Mouse (Mus musculus): ENCODE results near the gene Fgd2. TPM values are rescaled to one million over a fixed set of nuclear protein-coding genes. Genes with fewer than 3 reads are reported as not detected.

Fgd2 gene
- polyA plus RNA-seq, 1 experiment: 2.1 TPM

DNA sequence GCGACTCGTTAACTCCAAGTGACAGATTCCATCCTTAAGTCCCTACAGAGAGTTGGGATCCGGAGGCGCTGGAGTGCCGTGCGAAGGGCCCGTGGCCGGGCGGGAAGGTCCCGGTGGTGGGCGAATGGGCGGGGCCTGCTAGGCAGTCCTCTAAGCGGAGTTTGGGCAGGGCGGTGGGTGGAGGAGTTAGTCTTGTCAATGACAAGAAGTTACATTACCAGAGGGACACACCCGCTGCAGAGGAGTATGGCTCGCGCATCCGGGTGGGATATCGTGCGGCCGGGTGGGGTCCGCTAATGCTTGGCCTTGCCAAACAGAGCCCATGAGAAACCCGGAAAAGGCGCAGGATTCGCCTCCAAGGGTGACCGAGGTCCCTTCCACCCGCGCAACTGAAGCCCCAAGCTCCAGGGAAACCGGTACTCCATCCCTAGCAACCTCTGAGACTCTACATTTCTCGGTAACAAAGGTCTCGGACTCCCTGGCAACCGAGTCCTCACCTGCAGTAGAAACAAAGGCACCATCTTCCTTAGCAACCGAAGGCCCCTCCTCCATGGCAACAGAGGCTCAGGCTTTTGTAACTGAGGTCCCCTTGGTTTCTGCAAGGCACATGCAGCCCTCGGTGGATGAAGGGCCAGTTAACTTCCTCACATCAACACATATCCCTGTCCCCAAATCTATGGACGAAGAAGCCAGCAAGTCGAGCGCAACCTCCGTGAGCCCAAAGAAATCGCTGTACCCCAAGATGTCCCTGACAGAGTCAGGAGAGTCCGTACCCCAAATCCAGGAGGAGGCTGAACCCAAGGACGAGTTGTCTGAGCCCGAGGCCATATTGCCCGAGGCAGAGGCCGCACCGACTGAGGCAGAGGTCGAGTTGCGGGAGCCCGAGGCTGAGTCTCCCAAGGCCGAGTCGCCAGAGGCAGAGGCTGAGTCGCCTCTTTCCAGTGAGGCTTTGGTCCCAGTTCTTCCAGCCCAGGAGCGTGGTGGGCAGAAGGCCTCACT is 33.9 kb upstream of the Fgd2 start:
- peak overlapping the region; percentile 23 for H3K4me3 ChIP-seq (ENCODE audit: insufficient read depth, low read depth, low read length)
- H3K4me1 ChIP-seq (ENCODE audit: control insufficient read depth, insufficient read depth, insufficient read length, low read length): no peaks in the 10 kb centered on the region
- no peak overlapping the region for H3K27ac ChIP-seq (replicated peaks; ENCODE audit: low read depth, low read length)

DNA sequence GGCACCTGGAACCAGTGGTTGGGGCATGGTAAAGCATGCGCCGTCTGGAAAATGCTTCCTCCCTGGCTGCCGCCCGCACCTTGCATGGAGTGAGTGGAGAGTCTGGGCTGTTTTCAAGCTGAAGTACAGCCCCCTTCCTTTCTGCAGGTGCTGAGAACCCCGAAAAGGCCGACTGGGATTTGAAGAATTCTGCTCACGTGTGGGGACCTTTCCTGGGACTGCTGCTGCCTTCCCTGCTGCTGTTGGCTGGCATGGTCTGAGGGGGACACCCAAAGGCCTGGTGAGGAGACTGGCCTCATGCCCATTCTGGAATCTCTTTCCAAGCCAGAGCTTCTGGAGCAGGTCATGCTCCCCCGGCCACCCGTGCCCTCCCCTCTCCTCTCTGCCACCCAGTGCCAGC is 33.0 kb upstream of the Fgd2 start:
- no peaks in the 10 kb centered on the region for H3K4me1 ChIP-seq (ENCODE audit: control insufficient read depth, insufficient read depth, insufficient read length, low read length)
- H3K27ac ChIP-seq (replicated peaks; ENCODE audit: low read depth, low read length): no peak overlapping the region
- H3K4me3 ChIP-seq (ENCODE audit: insufficient read depth, low read depth, low read length): no peak overlapping the region

DNA sequence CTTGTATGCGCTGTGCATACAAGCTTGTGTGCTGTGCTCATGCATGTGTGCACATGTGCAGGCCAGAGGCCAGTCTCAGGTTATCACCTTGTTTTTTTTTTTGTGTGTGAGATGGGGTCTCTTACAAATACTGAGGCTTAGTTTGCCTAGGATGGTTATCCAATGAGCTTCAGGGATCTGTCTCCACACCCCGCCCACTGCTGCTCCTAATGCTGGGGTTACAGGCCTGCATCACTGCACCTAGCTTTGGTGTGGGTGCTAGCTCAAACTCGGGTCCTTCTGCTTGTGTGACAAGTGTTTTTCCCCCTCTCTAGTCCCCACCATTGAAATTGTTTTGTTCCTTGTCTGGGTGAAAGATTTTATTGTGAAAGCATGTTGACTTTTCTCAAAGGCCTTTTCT is 30.5 kb upstream of the Fgd2 start:
- no peak overlapping the region for H3K4me3 ChIP-seq (ENCODE audit: insufficient read depth, low read depth, low read length)
- no peaks in the 10 kb centered on the region for H3K4me1 ChIP-seq (ENCODE audit: control insufficient read depth, insufficient read depth, insufficient read length, low read length)
- H3K27ac ChIP-seq (replicated peaks; ENCODE audit: low read depth, low read length): no peak overlapping the region

DNA sequence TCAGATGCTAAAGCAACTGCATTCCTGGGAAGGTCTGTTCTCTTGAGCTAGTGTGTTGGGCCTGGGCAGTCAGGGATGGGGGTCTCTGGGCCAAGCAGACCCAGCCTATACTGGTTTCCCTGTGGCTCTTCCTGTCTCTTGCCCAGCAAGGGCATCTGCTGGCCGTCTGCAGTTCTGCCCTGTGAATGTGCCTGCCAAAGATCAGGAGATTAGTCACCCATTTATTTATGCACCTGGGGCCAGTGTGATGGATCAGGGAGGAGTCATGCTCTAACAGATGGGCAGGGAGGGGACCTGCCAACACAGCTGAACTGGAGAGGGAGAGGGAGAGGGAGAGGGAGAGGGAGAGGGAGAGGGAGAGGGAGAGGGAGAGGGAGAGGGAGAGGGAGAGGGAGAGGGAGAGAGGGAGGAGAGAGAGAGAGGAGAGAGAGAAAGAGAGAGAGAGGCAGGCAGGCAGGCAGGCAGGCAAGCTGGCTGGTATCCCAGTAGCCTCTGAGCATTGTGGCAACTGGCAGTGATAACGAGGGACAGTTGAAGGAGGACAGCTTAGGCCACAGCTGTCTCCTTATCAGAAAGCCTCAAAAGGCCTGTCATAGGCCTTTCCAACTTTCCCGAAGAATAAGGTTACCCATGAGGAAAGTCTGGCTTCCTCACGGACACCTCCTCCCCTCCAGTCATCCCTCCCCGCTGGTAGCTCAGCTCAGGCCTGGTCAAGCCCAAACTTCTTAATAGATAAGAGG is 29.9 kb upstream of the Fgd2 start:
- H3K27ac ChIP-seq (replicated peaks; ENCODE audit: low read depth, low read length): no peak overlapping the region
- no peaks in the 10 kb centered on the region for H3K4me1 ChIP-seq (ENCODE audit: control insufficient read depth, insufficient read depth, insufficient read length, low read length)
- H3K4me3 ChIP-seq (ENCODE audit: insufficient read depth, low read depth, low read length): no peak overlapping the region

DNA sequence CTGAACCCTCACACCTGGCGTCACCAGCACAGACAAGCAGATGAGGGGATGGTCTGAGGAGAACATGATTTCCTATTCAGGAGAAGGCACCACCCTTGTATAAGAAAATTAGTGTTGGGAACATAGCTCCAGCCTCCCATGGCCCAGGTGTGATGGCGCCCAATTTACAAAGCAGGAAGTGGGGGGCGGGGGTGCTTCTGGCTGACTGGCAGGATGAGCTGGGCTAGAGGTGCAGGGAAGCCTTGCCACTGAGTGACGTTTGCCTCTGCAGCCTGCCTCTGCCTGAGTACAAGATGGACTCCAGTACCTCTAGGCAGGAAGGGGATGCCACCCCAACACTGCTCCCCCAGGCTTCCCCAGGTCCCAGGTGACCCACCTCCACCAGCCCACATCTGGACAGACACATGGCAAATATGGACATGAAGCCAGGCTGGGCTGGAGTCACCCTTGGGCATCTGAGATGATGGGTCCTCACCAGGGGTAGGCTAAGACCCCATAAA is 28.5 kb upstream of the Fgd2 start:
- Histone ChIP-seq H3K4me1 (ENCODE audit: control insufficient read depth, insufficient read depth, insufficient read length, low read length) (peaks cover 4% of the 10 kb centered on the region), H3K27ac (replicated peaks; ENCODE audit: low read depth, low read length) (no peak overlapping the region), H3K4me3 (ENCODE audit: insufficient read depth, low read depth, low read length) (no peak overlapping the region)

DNA sequence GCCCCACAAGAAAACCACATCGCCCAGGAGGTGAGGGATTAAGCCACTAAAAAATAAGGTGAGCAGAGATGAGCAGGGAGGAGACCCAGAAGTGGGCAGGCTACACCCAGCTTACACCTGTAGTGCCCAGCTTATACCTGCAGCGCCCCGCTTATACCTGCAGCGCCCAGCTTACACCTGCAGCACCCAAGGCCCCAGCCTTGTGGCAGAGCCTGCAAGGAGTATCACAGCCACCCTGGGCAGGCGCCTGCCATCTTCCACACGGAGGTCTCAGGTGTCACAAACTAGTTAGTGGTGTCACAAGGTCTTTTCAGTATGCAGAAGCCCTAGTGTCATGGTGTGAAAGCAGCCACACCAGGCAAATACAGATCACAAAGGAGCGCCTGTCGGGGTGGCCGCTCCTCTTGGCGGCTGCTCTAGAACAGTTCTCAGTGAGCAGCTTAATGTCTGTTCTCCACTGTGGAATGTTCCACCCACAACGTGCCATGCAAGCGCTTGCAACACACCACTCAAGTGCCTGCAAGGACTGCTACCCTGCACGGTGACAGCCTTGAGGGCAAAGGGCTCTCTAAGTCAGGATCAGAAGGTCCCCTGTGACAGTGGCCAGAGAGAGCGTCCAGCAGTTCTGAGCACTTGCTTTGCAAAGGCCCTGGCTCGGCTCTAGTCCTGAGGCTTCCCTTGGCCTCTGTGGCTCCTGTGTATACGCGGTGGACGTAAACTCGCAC is 24.3 kb upstream of the Fgd2 start:
- H3K4me1 ChIP-seq (ENCODE audit: control insufficient read depth, insufficient read depth, insufficient read length, low read length): peaks cover 36% of the 10 kb centered on the region
- H3K27ac ChIP-seq (replicated peaks; ENCODE audit: low read depth, low read length): no peak overlapping the region
- no peak overlapping the region for H3K4me3 ChIP-seq (ENCODE audit: insufficient read depth, low read depth, low read length)

DNA sequence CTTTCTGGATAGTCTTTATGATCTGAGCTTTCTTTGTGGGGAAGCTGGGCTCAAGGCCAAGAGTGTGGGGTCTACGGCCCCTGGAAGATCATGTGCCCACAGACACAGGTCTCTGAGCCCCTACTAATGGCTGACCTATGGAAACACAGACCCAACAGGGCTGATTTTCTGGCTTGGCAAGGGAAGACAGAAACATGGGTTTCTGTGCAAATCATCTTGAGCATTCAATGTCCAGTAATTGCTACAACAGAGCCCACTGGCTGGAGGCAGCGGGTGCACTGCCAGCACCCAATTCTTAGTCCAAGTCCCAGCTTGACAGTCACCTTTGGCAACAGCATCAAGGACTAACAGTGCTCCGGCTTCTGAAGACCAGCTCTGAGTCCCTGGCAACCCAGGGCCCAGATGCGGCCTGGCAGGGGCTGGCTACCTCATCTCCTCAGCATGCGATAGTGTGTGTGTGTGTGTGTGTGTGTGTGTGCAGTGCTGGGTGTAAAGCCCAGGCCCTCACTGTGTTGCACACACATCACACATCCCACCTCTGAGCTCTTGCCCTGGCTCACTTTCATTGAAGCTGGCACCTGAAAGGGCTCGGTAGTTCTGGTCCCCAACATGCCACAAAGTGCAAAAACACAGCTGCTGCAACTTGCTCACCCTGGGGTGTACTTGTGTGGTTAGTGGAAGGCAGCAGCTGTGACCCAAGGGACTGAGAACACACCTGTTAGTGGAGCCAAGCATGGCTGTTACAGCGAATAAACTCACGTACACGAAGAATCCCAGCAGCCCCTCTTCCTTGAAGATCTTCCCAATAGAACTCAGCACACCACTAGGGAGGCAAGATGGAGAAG is 22.5 kb upstream of the Fgd2 start:
- H3K4me3 ChIP-seq (ENCODE audit: insufficient read depth, low read depth, low read length): no peak overlapping the region
- peaks cover 50% of the 10 kb centered on the region for H3K4me1 ChIP-seq (ENCODE audit: control insufficient read depth, insufficient read depth, insufficient read length, low read length)
- peak overlapping the region; percentile 45 for H3K27ac ChIP-seq (replicated peaks; ENCODE audit: low read depth, low read length)

DNA sequence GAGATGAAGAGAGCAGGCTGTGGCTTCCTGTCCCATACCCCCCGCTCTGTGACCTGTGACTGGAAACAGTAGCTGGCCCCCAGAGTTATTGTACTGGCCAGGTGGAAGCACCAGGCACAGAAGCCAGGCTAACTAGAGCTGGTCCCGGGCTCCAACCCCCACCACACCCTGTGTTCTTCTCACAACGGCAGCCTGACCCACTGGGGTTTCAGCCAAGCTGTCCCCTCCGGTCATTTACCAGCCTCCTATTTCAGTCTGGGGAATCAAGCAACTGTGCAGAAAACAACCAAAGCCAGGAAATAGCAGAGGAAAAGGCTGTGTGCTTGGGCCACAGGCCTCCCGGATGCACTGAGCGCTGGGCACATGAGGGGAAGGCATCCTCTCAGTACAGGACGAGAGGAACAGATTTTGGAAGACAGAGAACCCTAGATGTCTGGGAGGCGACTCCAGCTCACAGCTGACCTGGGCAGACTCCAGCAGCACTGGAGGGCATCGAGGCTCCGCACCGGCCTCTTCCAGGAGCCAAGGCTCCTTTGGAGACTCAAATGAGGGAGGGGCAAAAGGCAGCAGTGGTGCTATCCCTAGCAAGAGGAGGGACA is 21.4 kb upstream of the Fgd2 start:
- peak overlapping the region; percentile 45 for H3K27ac ChIP-seq (replicated peaks; ENCODE audit: low read depth, low read length)
- peaks cover 50% of the 10 kb centered on the region for H3K4me1 ChIP-seq (ENCODE audit: control insufficient read depth, insufficient read depth, insufficient read length, low read length)
- no peak overlapping the region for H3K4me3 ChIP-seq (ENCODE audit: insufficient read depth, low read depth, low read length)

DNA sequence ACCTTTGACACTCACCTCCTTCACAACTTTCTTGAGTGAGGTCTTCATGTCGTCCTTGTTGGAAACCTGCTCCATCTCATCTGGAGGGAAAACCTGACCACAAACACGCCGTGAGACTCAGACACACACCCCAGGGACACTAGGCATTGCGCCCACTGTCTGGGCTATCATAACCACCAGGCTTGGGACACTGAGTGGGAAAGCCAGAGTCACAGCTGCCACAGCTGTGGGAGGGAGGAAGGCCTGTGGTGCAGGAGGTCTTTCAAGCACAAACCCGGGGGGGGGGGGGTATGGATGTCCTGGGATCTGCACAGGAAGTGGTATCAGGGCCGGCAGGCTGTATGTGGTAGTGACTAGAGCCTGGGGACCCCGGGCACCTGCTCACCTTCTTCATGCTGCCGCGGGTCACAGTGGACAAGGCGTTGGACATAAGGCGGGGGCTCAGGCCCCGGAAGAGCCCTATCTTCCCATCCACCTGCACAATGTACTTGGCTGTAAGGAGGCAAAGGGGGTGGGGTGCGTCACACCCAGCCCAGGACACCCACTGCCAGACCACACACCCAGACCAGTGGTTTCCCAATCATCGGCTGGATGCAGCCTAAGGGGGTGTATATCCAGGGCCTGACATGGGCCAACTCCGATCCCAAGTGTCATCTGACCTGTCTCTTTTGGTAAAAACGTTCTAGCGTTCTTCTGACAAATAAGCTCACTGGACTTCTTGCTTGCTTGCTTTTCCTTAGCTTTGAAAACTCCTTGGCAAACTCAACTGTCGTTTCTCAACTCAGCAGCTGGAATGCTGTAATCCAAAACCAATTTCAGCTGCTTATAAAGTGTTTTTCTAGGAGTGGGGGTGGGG is 20.1 kb upstream of the Fgd2 start:
- peak overlapping the region; percentile 36 for H3K27ac ChIP-seq (replicated peaks; ENCODE audit: low read depth, low read length)

DNA sequence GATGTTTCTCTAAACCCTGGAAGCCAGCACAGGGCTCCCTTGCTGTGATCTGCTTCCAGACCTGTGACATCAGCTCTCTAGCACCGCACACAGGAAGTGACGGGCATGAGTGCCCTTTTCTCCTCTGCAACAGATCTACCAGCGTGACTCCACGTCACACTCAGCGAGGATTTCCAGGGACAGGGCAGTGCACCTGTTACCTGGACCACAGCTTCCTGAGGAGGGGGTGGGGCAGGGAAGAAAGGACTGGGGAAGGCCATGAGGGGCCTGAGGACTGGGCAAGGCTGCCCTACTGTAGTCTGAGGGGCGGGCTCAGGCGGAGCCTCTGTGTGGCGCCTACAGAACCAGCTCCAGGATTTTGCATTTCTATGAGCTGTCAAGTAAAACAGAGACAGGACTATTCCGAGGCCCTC is 19.1 kb upstream of the Fgd2 start:
- peaks cover 57% of the 10 kb centered on the region for H3K4me1 ChIP-seq (ENCODE audit: control insufficient read depth, insufficient read depth, insufficient read length, low read length)
- peak overlapping the region; percentile 60 for H3K27ac ChIP-seq (replicated peaks; ENCODE audit: low read depth, low read length)
- no peak overlapping the region for H3K4me3 ChIP-seq (ENCODE audit: insufficient read depth, low read depth, low read length)

More for the DNA sequence above, 20.1 kb upstream of the Fgd2 start:
- peaks cover 51% of the 10 kb centered on the region for H3K4me1 ChIP-seq (ENCODE audit: control insufficient read depth, insufficient read depth, insufficient read length, low read length)
- H3K4me3 ChIP-seq (ENCODE audit: insufficient read depth, low read depth, low read length): no peak overlapping the region

DNA sequence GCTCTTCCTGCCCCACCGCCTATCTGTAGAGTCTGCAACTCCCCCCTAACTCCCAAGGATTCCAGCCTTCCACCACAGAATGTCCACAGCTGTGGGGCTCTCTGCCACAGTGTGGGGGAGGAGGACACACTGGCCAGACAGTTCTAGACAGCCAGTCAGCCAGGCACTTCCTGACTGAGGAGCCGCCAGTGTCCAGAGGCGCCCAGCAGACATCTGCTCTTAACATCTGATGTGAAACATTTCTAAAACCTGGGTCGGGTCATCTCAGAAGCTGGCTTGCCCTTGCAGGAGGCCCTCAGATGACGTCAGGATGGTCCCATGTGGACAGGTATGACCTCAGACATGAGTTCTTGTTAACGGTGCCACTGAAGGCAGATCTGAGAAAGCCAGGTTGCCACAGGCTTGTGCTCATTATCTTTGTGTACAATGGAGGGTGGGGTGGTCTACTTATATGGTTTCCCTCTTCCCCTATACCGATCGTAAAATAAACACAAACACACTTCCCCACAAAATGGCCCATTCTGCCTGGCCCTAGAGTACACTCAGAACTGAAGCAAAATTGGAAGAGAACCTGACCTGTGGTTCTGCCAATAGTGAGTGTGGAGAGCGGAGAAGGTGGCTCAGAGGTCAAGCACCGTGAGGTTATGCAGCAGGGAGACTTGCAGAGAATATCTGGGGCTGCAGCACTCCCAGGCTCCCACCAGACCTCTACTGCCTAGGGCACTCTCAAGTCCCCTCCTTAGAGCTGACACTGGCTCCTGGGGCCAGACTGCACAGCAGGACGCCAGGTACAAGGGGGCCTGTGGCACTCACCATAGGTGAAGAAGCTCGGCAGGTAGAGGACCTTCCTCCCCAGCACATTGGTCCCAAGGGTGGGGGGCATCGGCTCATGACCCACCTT is 18.5 kb upstream of the Fgd2 start:
- Histone ChIP-seq H3K4me1 (ENCODE audit: control insufficient read depth, insufficient read depth, insufficient read length, low read length) (peaks cover 53% of the 10 kb centered on the region), H3K4me3 (ENCODE audit: insufficient read depth, low read depth, low read length) (no peak overlapping the region), H3K27ac (replicated peaks; ENCODE audit: low read depth, low read length) (peak overlapping the region; percentile 60)

DNA sequence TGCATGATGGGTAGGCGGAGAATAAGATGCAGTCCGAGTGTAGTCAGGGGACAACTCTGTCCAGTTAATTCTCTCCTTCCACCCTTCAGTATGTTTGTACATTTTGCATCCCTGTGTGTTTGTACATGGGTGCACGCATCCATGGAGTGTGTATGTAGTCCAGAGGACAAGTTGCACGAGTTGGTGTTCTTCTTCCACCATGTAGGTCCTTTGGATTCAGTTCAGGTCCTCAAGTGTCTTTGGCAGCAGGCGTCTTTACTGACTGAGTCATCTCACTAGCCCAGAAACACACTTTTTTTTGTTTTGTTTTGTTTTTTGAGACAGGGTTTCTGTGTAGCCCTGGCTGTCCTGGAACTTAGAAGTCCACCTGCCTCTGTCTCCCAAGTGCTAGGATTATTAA is 17.5 kb upstream of the Fgd2 start:
- Histone ChIP-seq H3K27ac (replicated peaks; ENCODE audit: low read depth, low read length) (no peak overlapping the region), H3K4me1 (ENCODE audit: control insufficient read depth, insufficient read depth, insufficient read length, low read length) (peaks cover 49% of the 10 kb centered on the region)

More for the DNA sequence above, 17.5 kb upstream of the Fgd2 start:
- H3K4me3 ChIP-seq (ENCODE audit: insufficient read depth, low read depth, low read length): no peak overlapping the region

All from brown adipose tissue, adult 24 weeks (tissue).